Mouse (Mus musculus): ENCODE data around the gene Slc3a2. TPM values are rescaled to one million over a fixed set of nuclear protein-coding genes. Genes with fewer than 3 reads are reported as not detected.
"Not testable (repeated sequence)": the region's sequence is repeated elsewhere in the genome, so short reads cannot be mapped to it uniquely, and the experiment has no call there.

Slc3a2 gene
- polyA plus RNA-seq, 1 experiment = 207 TPM

GRCm38 (mm10) chr19:8738911-8739310 is 15.7 kb upstream of the Slc3a2 start:
- H3K79me3 ChIP-seq (ENCODE audit: low read depth) = peaks cover 40% of the 10 kb centered on the region
- H3K36me3 ChIP-seq (ENCODE audit: control insufficient read depth, insufficient read depth) = peaks cover 51% of the 10 kb centered on the region
- no peak overlapping the region for H3K4me3 ChIP-seq (ENCODE audit: insufficient read depth, poor library complexity, severe bottlenecking)
- TF ChIP-seq MAX (IDR thresholded peaks at IDR 0.05) (no peak), CEBPB (IDR thresholded peaks at IDR 0.05; ENCODE audit: low read depth) (no peak), MYOG (IDR thresholded peaks at IDR 0.05; ENCODE audit: control insufficient read depth, extremely low read depth, insufficient read length) (no peak), FOSL1 (IDR thresholded peaks at IDR 0.05; ENCODE audit: insufficient read depth, low read length, poor library complexity, severe bottlenecking) (no peak), USF1 (IDR thresholded peaks at IDR 0.05; ENCODE audit: low read depth) (no peak), MYOD1 (IDR thresholded peaks at IDR 0.05; ENCODE audit: control insufficient read depth, insufficient read length, low read depth) (no peak), CTCF (IDR thresholded peaks at IDR 0.05; ENCODE audit: control insufficient read depth, insufficient read depth, insufficient read length) (no peak)
- no peak overlapping the region for H3ac ChIP-seq (ENCODE audit: control insufficient read depth, insufficient read length, low read depth)
- H3K27me3 ChIP-seq (ENCODE audit: control insufficient read depth, insufficient read depth, insufficient read length) = no peaks in the 10 kb centered on the region
- H3K79me2 ChIP-seq (ENCODE audit: control insufficient read depth, insufficient read depth) = peaks cover 59% of the 10 kb centered on the region

- Histone ChIP-seq H3K79me3 (ENCODE audit: low read depth) (peaks cover 24% of the 10 kb centered on the region), H3K36me3 (ENCODE audit: control insufficient read depth, insufficient read depth) (peaks cover 39% of the 10 kb centered on the region), H3K4me3 (ENCODE audit: insufficient read depth, poor library complexity, severe bottlenecking) (peak overlapping the region; percentile 90), H3K79me2 (ENCODE audit: control insufficient read depth, insufficient read depth) (peaks cover 35% of the 10 kb centered on the region), H3K27me3 (ENCODE audit: control insufficient read depth, insufficient read depth, insufficient read length) (no peaks in the 10 kb centered on the region), H3ac (ENCODE audit: control insufficient read depth, insufficient read length, low read depth) (peak overlapping the region; percentile 65)
- no peak for TF ChIP-seq MYOD1 (IDR thresholded peaks at IDR 0.05; ENCODE audit: control insufficient read depth, insufficient read length, low read depth)
Observed at GRCm38 (mm10) chr19:8736160-8736467, 12.9 kb upstream of the Slc3a2 start.

GRCm38 (mm10) chr19:8735389-8736159 is 12.4 kb upstream of the Slc3a2 start, which contains the start of gene Wdr74:
Gene Wdr74 (plus strand): TSS chr19:8735827.
- H3ac ChIP-seq (ENCODE audit: control insufficient read depth, insufficient read length, low read depth) = peak within 1 kb of the TSS; percentile 65
- peaks cover 24% of the 10 kb centered on the region for H3K79me3 ChIP-seq (ENCODE audit: low read depth)
- H3K27me3 ChIP-seq (ENCODE audit: control insufficient read depth, insufficient read depth, insufficient read length) = no peaks in the 10 kb centered on the region
- peak within 1 kb of the TSS; percentile 90 for H3K4me3 ChIP-seq (ENCODE audit: insufficient read depth, poor library complexity, severe bottlenecking)
- H3K36me3 ChIP-seq (ENCODE audit: control insufficient read depth, insufficient read depth) = peaks cover 35% of the 10 kb centered on the region
- H3K79me2 ChIP-seq (ENCODE audit: control insufficient read depth, insufficient read depth) = peaks cover 35% of the 10 kb centered on the region
- TF ChIP-seq CEBPB (IDR thresholded peaks at IDR 0.05; ENCODE audit: low read depth) (no peak), FOSL1 (IDR thresholded peaks at IDR 0.05; ENCODE audit: insufficient read depth, low read length, poor library complexity, severe bottlenecking) (no peak), CTCF (IDR thresholded peaks at IDR 0.05; ENCODE audit: control insufficient read depth, insufficient read depth, insufficient read length) (no peak), MYOG (IDR thresholded peaks at IDR 0.05; ENCODE audit: control insufficient read depth, extremely low read depth, insufficient read length) (no peak), USF1 (IDR thresholded peaks at IDR 0.05; ENCODE audit: low read depth) (no peak), MAX (IDR thresholded peaks at IDR 0.05) (peak; percentile 91), MYOD1 (IDR thresholded peaks at IDR 0.05; ENCODE audit: control insufficient read depth, insufficient read length, low read depth) (no peak)

GRCm38 (mm10) chr19:8734334-8734733 is 11.2 kb upstream of the Slc3a2 start:
- Histone ChIP-seq H3K79me2 (ENCODE audit: control insufficient read depth, insufficient read depth) (peaks cover 35% of the 10 kb centered on the region), H3K79me3 (ENCODE audit: low read depth) (peaks cover 24% of the 10 kb centered on the region), H3ac (ENCODE audit: control insufficient read depth, insufficient read length, low read depth) (no peak overlapping the region), H3K36me3 (ENCODE audit: control insufficient read depth, insufficient read depth) (peaks cover 23% of the 10 kb centered on the region), H3K27me3 (ENCODE audit: control insufficient read depth, insufficient read depth, insufficient read length) (no peaks in the 10 kb centered on the region), H3K4me3 (ENCODE audit: insufficient read depth, poor library complexity, severe bottlenecking) (no peak overlapping the region)
- TF ChIP-seq FOSL1 (IDR thresholded peaks at IDR 0.05; ENCODE audit: insufficient read depth, low read length, poor library complexity, severe bottlenecking) (no peak), MYOG (IDR thresholded peaks at IDR 0.05; ENCODE audit: control insufficient read depth, extremely low read depth, insufficient read length) (no peak), MYOD1 (IDR thresholded peaks at IDR 0.05; ENCODE audit: control insufficient read depth, insufficient read length, low read depth) (no peak), CTCF (IDR thresholded peaks at IDR 0.05; ENCODE audit: control insufficient read depth, insufficient read depth, insufficient read length) (no peak), CEBPB (IDR thresholded peaks at IDR 0.05; ENCODE audit: low read depth) (no peak), USF1 (IDR thresholded peaks at IDR 0.05; ENCODE audit: low read depth) (no peak)

GRCm38 (mm10) chr19:8728335-8729099 is 5.3 kb upstream of the Slc3a2 start:
- Histone ChIP-seq H3K36me3 (ENCODE audit: control insufficient read depth, insufficient read depth) (peaks cover 32% of the 10 kb centered on the region), H3K79me2 (ENCODE audit: control insufficient read depth, insufficient read depth) (peaks cover 34% of the 10 kb centered on the region), H3K79me3 (ENCODE audit: low read depth) (peaks cover 24% of the 10 kb centered on the region)
- H3K27me3 ChIP-seq (ENCODE audit: control insufficient read depth, insufficient read depth, insufficient read length); H3ac ChIP-seq (ENCODE audit: control insufficient read depth, insufficient read length, low read depth); H3K4me3 ChIP-seq (ENCODE audit: insufficient read depth, poor library complexity, severe bottlenecking): not testable (repeated sequence)
